ENCODE assay signal across 8 mouse cellular contexts in genomic region chr9:10909573-10909972, GRCm38 (mm10). TPM values are rescaled to one million over a fixed set of nuclear protein-coding genes. Genes with fewer than 3 reads are reported as not detected.
A peak's percentile ranks its signal among the peaks of the same experiment; 100 is the strongest.
DNase-seq lines count a peak whose midpoint lies in the region; ATAC-seq and TF ChIP-seq lines count a peak whose summit lies in the region.

No protein-coding gene starts in this region.

- no peak overlapping the region for H3K9ac ChIP-seq in neural tube, embryonic 11.5 days (ENCODE audit: low read length)

- H3K9me3 ChIP-seq in neural tube, embryonic 11.5 days (ENCODE audit: control insufficient read depth, low read length): no peaks in the 10 kb centered on the region

- 35% methylated on average over 5 of the region's 5 CpGs for WGBS in neural tube, embryonic 11.5 days

- ATAC-seq in inflammation-experienced regulatory T-cells, adult 6 months: peak; percentile 65
- ATAC-seq in neural tube, embryonic 11.5 days (ENCODE audit: insufficient read depth, low FRiP score, low TSS enrichment): peak; percentile 11; the same call in 1 of the 2 replicates
- ATAC-seq in erythroid progenitor cell, adult 5-6 weeks (replicated peaks; ENCODE audit: low FRiP score, poor library complexity, severe bottlenecking): no peak

- H3K36me3 ChIP-seq in neural tube, embryonic 11.5 days (ENCODE audit: control insufficient read depth, insufficient read depth, low read length): no peaks in the 10 kb centered on the region

- intact Hi-C loops in left cerebral cortex, adult 2 months (cut with DNase I): loop anchor here (5.0 to 10.0 kb wide), 2 partner anchors 582 to 1535 kb away; no protein-coding TSS in a partner anchor

- DNase-seq in urinary bladder, postnatal 14 days (ENCODE audit: low spot score): peak; percentile 55
- DNase-seq in urinary bladder, postnatal 4 days (ENCODE audit: low spot score in 2 of 2): no peak
- DNase-seq in brain, adult 2 months (ENCODE audit: low read depth, low spot score): peak; percentile 81
- peak; percentile 4 for DNase-seq in fibroblast of lung, adult 2 months (ENCODE audit: low read depth)
- DNase-seq in left cerebral cortex, adult 2 months (ENCODE audit: extremely low spot score in 1 of 2, low spot score in 2 of 2): peak; percentile 59 to 69
- DNase-seq in neural tube, embryonic 11.5 days (ENCODE audit: low spot score): peak; percentile 69

- H3K4me2 ChIP-seq in neural tube, embryonic 11.5 days (ENCODE audit: low read depth): no peak overlapping the region

- TF ChIP-seq CTCF in left cerebral cortex, adult 2 months (IDR thresholded peaks at IDR 0.05): peak; percentile 63

- no peak overlapping the region for H3K4me3 ChIP-seq in left cerebral cortex, adult 2 months
- H3K4me3 ChIP-seq in neural tube, embryonic 11.5 days (ENCODE audit: low read depth, low read length): no peak overlapping the region

- no peaks in the 10 kb centered on the region for H3K27me3 ChIP-seq in neural tube, embryonic 11.5 days (ENCODE audit: control insufficient read depth, insufficient read depth, low read length)

- no peak overlapping the region for H3K27ac ChIP-seq in left cerebral cortex, adult 2 months
- no peak overlapping the region for H3K27ac ChIP-seq in neural tube, embryonic 11.5 days (ENCODE audit: low read depth, low read length)

- no peaks in the 10 kb centered on the region for H3K4me1 ChIP-seq in neural tube, embryonic 11.5 days (ENCODE audit: control insufficient read depth, insufficient read depth, low read length)

RNA-seq across cellular contexts. Expression of gene Cntn5, which starts 5.0 kb away (rescaled TPM):
- polyA plus RNA-seq in inflammation-experienced regulatory T-cells, adult 6 months (2017; shearing (Covaris generic)): under 1 TPM in 1 of 3 experiments, not detected in 2; 0.66 TPM
- total RNA-seq in left cerebral cortex, adult 2 months (2021): 10 to 100 TPM; 23.1 to 25.2 TPM
- 0.84 and 1.1 TPM in 2 replicates for polyA plus RNA-seq in neural tube, embryonic 11.5 days (2014; fragmentation: Nextera tagmentation; extraction: Ambion mirVana)
- total RNA-seq in erythroid progenitor cell, adult 5-6 weeks (2015; ENCODE audit: low replicate concordance): not detected in 2 replicates
- not detected in 2 replicates for total RNA-seq in erythroid progenitor cell, adult 5-6 weeks (2017; ENCODE audit: low replicate concordance)

Comparison
In these comparisons a context has a peak if more than half of its experiments do, and no peak if none do; other contexts are left out.
1. DNase-seq: peak in urinary bladder, postnatal 14 days (single experiment), brain, adult 2 months (single experiment), fibroblast of lung, adult 2 months (single experiment), left cerebral cortex, adult 2 months (2 of 2) and neural tube, embryonic 11.5 days (single experiment); none in urinary bladder, postnatal 4 days (0 of 2).
2. RNA of gene Cntn5, which starts 5.0 kb away (total RNA-seq): 23.1 to 25.2 TPM in left cerebral cortex, adult 2 months; not detected in erythroid progenitor cell, adult 5-6 weeks; every median in the first group is over 10 times any median in the second.